Mouse (Mus musculus) c-Kit-positive CD71-negative TER-119-negative erythroid progenitor cells, embryonic 14.5 days (primary cell): ENCODE measurements at regions not wholly inside any gene's neighbourhood (a gene's known extent, or its start where the extent isn't known, plus 50 kb on each side); places are given as distances from the start of the nearest gene placed in this dataset.
"Not testable (repeated sequence)": the region's sequence is repeated elsewhere in the genome, so short reads cannot be mapped to it uniquely, and the experiment has no call there.

Source experiments
- DNase-seq: peaks from one replicate; pipeline ENCODE4 v3.0.0-alpha.2; 2013; ENCODE audit warnings: low read depth

- peak; percentile 26 for DNase-seq
Observed at GRCm38 (mm10) chrX:50675356-50675755, 165.5 kb upstream of the Stk26 start.

GRCm38 (mm10) chrX:50657835-50658565 is 182.8 kb upstream of the Stk26 start:
- DNase-seq, result peak; percentile 37

GRCm38 (mm10) chrX:50657180-50657834 is 183.5 kb upstream of the Stk26 start:
- DNase-seq, result no peak

GRCm38 (mm10) chrX:50655380-50655779 is 185.5 kb upstream of the Stk26 start:
- DNase-seq, result not testable (repeated sequence)

- no peak for DNase-seq
Observed at GRCm38 (mm10) chrX:50641347-50641746, 199.5 kb upstream of the Stk26 start.

GRCm38 (mm10) chrX:50635634-50636033 is 205.2 kb upstream of the Stk26 start:
- DNase-seq, result no peak

GRCm38 (mm10) chrX:50634842-50635615 is 205.8 kb upstream of the Stk26 start:
- DNase-seq, result peak; percentile 61

- no peak for DNase-seq
Observed at GRCm38 (mm10) chrX:50632536-50632935, 204.2 kb upstream of the Olfr1324 start.

GRCm38 (mm10) chrX:50625336-50625735 is 197.0 kb upstream of the Olfr1324 start:
- no peak for DNase-seq

GRCm38 (mm10) chrX:50622984-50623455 is 194.7 kb upstream of the Olfr1324 start:
- no peak for DNase-seq

GRCm38 (mm10) chrX:50620909-50621308 is 192.6 kb upstream of the Olfr1324 start:
- DNase-seq, result no peak

- DNase-seq, result no peak
Observed at GRCm38 (mm10) chrX:50619919-50620318, 191.6 kb upstream of the Olfr1324 start.

GRCm38 (mm10) chrX:50618936-50619335 is 190.6 kb upstream of the Olfr1324 start:
- DNase-seq, result no peak

- not testable (repeated sequence) for DNase-seq
Observed at GRCm38 (mm10) chrX:50616920-50617319, 188.6 kb upstream of the Olfr1324 start.

GRCm38 (mm10) chrX:50614874-50615273 is 186.6 kb upstream of the Olfr1324 start:
- DNase-seq, result not testable (repeated sequence)

- not testable (repeated sequence) for DNase-seq
Observed at GRCm38 (mm10) chrX:50614367-50614766, 186.1 kb upstream of the Olfr1324 start.

GRCm38 (mm10) chrX:50611765-50612591 is 183.7 kb upstream of the Olfr1324 start:
- no peak for DNase-seq

GRCm38 (mm10) chrX:50608141-50608540 is 179.8 kb upstream of the Olfr1324 start:
- DNase-seq, result not testable (repeated sequence)

- no peak for DNase-seq
Observed at GRCm38 (mm10) chrX:50607636-50608035, 179.3 kb upstream of the Olfr1324 start.

GRCm38 (mm10) chrX:50605517-50605916 is 177.2 kb upstream of the Olfr1324 start:
- peak; percentile 23 for DNase-seq

- DNase-seq, result not testable (repeated sequence)
Observed at GRCm38 (mm10) chrX:50604995-50605394, 176.7 kb upstream of the Olfr1324 start.

- peak; percentile 37 for DNase-seq
Observed at GRCm38 (mm10) chrX:50602881-50603280, 174.6 kb upstream of the Olfr1324 start.
